Mouse (Mus musculus) heart, postnatal 4 days (tissue): ENCODE data around the gene Adgrg6. TPM values are rescaled to one million over a fixed set of nuclear protein-coding genes. Genes with fewer than 3 reads are reported as not detected.
A peak's percentile ranks its signal among the peaks of the same experiment; 100 is the strongest.

ENCODE experiments used
- DNase-seq: peaks from one replicate; pipeline ENCODE4 v3.0.0; 2021
- total RNA-seq, 2 experiments: library from RNA; stranded (reverse); gene quantifications; 2 replicates each; pipeline ENCODE4 v1.2.3; 2021

Gene Adgrg6
- total RNA-seq, 2 experiments from 2014 or later = 7.4 to 10.7 TPM

- no peak for DNase-seq
Measured at GRCm38 (mm10) chr10:14483257-14483656, 62.2 kb downstream of the Adgrg6 start.

GRCm38 (mm10) chr10:14482483-14482882 lies 63.0 kb downstream of the Adgrg6 start:
- no peak for DNase-seq

- DNase-seq = peak; percentile 25
Measured at GRCm38 (mm10) chr10:14480928-14481327, 64.5 kb downstream of the Adgrg6 start.

GRCm38 (mm10) chr10:14476393-14476792 lies 69.1 kb downstream of the Adgrg6 start:
- no peak for DNase-seq

- no peak for DNase-seq
Measured at GRCm38 (mm10) chr10:14475641-14476040, 69.8 kb downstream of the Adgrg6 start.

- DNase-seq = no peak
Measured at GRCm38 (mm10) chr10:14474541-14475305, 70.7 kb downstream of the Adgrg6 start.

- no peak for DNase-seq
Measured at GRCm38 (mm10) chr10:14471039-14471550, 74.4 kb downstream of the Adgrg6 start.

GRCm38 (mm10) chr10:14468623-14469022 lies 76.8 kb downstream of the Adgrg6 start:
- peak; percentile 17 for DNase-seq

GRCm38 (mm10) chr10:14463796-14464511 lies 81.5 kb downstream of the Adgrg6 start:
- no peak for DNase-seq

GRCm38 (mm10) chr10:14460933-14461514 lies 84.4 kb downstream of the Adgrg6 start:
- DNase-seq = no peak

GRCm38 (mm10) chr10:14460252-14460932 lies 85.1 kb downstream of the Adgrg6 start:
- no peak for DNase-seq

GRCm38 (mm10) chr10:14459819-14460218 lies 85.6 kb downstream of the Adgrg6 start:
- DNase-seq = no peak

GRCm38 (mm10) chr10:14459330-14459729 lies 86.1 kb downstream of the Adgrg6 start:
- no peak for DNase-seq

GRCm38 (mm10) chr10:14454481-14454880 lies 91.0 kb downstream of the Adgrg6 start:
- DNase-seq = no peak

GRCm38 (mm10) chr10:14451811-14452210 lies 93.6 kb downstream of the Adgrg6 start:
- no peak for DNase-seq

GRCm38 (mm10) chr10:14450073-14450472 lies 95.4 kb downstream of the Adgrg6 start:
- DNase-seq = peak; percentile 8

- DNase-seq = no peak
Measured at GRCm38 (mm10) chr10:14445590-14446291, 99.7 kb downstream of the Adgrg6 start.

- no peak for DNase-seq
Measured at GRCm38 (mm10) chr10:14440860-14441579, 104.4 kb downstream of the Adgrg6 start.

GRCm38 (mm10) chr10:14404070-14404469 lies 141.4 kb downstream of the Adgrg6 start:
- peak; percentile 39 for DNase-seq

- DNase-seq = no peak
Measured at GRCm38 (mm10) chr10:14401744-14402143, 143.7 kb downstream of the Adgrg6 start.

- peak; percentile 75 for DNase-seq
Measured at GRCm38 (mm10) chr10:14391025-14391639, 154.3 kb downstream of the Adgrg6 start.
